Mouse (Mus musculus) Patski (cell line): ENCODE measurements around the gene Dhdh. TPM values are rescaled to one million over a fixed set of nuclear protein-coding genes. Genes with fewer than 3 reads are reported as not detected.
"Not testable (repeated sequence)": the region's sequence is repeated elsewhere in the genome, so short reads cannot be mapped to it uniquely, and the experiment has no call there.

Experiments used
- ATAC-seq: fragments of 100-300 bp; one replicate; pipeline ENCODE4 v1.8.0; 2021
- CTCF ChIA-PET: fragments of 350-600 bp; sonication (Branson Sonifier 250); formaldehyde crosslinking; loops from one replicate; lab custom pipeline; 2022; ENCODE audit warnings: inconsistent platforms; lab: Charles Lee
- POLR2A ChIA-PET: fragments of 350-600 bp; sonication (Branson Sonifier 250); formaldehyde crosslinking; loops from one replicate; lab custom pipeline; 2022; ENCODE audit warnings: antibody characterized with exemption, inconsistent platforms; lab: Charles Lee
- DNase-seq: peaks from one replicate; pipeline ENCODE4 v3.0.0-alpha.2; 2011; ENCODE audit warnings: low read depth, low spot score
- H3K27me3 ChIP-seq: fragments of 371-371 bp; one replicate; pipeline ENCODE4 v1.5.1; 2021
- CTCF ChIP-seq: fragments of 100-300 bp; IDR thresholded peaks from one replicate; pipeline ENCODE4 v1.5.1; 2021
- in situ Hi-C: fragments of 300-500 bp; cut with MboI; formaldehyde crosslinking; loops from 3 replicates; pipeline ENCODE4 v1.11.1; 2018; ENCODE audit warnings: low pct_unique_long_range_greater_than_20kb, mixed read lengths
- polyA plus RNA-seq: library from polyadenylated mRNA; unstranded; gene quantifications from one replicate; pipeline ENCODE4 v1.2.3, GENCODE M21; 2021

Dhdh gene
- polyA plus RNA-seq, 1 experiment from 2014 or later, result 0.06 TPM

GRCm38 (mm10) chr7:45463987-45464778, 24.4 kb downstream of the Dhdh start:
- ChIA-PET POLR2A (no interaction called here), CTCF (interaction anchor here (1.2 to 3.5 kb wide), 3 partner anchors 12 to 30 kb away, joined by 3 to 14 read pairs (median 3); partner anchors contain the start of gene Gys1)
- no peak for ATAC-seq
- DNase-seq, result no peak
- in situ Hi-C loops, result no loop called here
- TF ChIP-seq CTCF, result no peak
- H3K27me3 ChIP-seq, result no peaks in the 10 kb centered on the region

DNA sequence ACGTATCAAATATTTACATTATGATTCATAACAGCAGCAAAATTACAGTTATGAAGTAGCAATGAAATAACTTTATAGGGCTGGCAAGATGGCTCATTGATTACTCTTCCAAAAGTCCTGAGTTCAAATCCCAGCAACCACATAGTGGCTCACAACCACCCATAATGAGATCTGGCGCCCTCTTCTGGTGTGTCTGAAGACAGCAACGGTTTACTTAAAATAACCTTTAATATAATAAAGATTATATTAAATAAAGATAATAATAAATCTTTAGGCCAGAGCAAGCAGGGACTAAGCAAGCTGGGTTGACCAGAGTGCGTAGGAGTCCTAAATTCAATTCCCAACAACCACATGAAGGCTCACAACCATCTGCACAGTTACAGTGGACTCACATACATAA, 25.7 kb downstream of the Dhdh start:
- DNase-seq, in situ Hi-C loops, H3K27me3 ChIP-seq, ATAC-seq: not testable (repeated sequence)
- POLR2A ChIA-PET, result interaction anchor here (0.7 kb wide), 1 partner anchor 30 kb away, joined by 3 read pairs; no protein-coding TSS in a partner anchor
- CTCF ChIA-PET, result interaction anchor here (0.8 kb wide), 1 partner anchor 48 kb away, joined by 3 read pairs; the partner anchor contains the start of gene Nucb1

DNA sequence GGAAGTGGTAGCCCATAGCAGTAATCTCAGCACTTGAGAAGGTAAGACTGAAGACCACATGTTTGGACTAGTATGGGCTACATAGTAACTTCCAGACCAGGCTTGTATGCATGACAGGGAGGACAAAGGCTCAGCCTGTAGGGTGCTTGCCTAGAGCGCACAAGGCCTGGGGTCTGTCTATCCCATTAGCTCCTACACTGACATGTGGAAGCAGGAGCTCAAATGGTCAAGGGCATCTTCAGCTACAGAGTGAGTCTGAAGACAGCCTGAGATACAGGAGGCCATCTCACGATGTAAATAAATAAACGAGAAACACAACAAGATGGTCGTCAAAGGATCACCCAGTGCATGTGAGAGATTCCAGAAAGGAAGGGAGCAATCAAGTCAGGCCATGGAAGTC, 26.3 kb downstream of the Dhdh start:
- POLR2A ChIA-PET, result no interaction called here
- DNase-seq (no peak), ATAC-seq (no peak)
- in situ Hi-C loops, result no loop called here
- TF ChIP-seq CTCF, result no peak
- H3K27me3 ChIP-seq, result no peaks in the 10 kb centered on the region
- CTCF ChIA-PET, result interaction anchor here (0.8 kb wide), 1 partner anchor 48 kb away, joined by 3 read pairs; the partner anchor contains the start of gene Nucb1

DNA sequence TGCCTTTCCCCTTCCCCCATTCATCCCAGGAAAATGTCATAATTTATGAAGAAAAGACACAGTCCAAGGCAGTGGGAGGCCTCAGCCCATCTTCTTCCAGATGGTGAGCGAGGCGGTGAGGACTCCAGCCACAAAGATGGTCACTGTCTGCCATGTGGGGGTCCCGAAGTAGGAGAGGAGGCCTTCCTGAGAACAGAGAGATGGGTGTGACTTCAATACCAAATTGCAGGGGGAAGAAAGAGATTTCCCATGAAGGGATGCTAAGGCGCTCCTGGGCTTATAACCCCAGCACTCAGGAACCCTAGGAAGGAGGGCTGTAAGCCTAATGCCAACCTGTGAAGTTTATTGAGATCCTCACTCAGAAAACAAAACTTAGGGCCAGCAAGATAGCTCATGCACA, 26.8 kb downstream of the Dhdh start:
- DNase-seq, result no peak
- ATAC-seq, result no peak
- H3K27me3 ChIP-seq, result no peaks in the 10 kb centered on the region
- ChIA-PET CTCF (no interaction called here), POLR2A (no interaction called here)
- in situ Hi-C loops, result no loop called here
- TF ChIP-seq CTCF, result no peak

GRCm38 (mm10) chr7:45461326-45461725, 27.3 kb downstream of the Dhdh start:
- POLR2A ChIA-PET, result no interaction called here
- no peak for DNase-seq
- CTCF ChIA-PET, result no interaction called here
- in situ Hi-C loops, result no loop called here
- no peaks in the 10 kb centered on the region for H3K27me3 ChIP-seq
- TF ChIP-seq CTCF, result no peak
- ATAC-seq, result no peak

DNA sequence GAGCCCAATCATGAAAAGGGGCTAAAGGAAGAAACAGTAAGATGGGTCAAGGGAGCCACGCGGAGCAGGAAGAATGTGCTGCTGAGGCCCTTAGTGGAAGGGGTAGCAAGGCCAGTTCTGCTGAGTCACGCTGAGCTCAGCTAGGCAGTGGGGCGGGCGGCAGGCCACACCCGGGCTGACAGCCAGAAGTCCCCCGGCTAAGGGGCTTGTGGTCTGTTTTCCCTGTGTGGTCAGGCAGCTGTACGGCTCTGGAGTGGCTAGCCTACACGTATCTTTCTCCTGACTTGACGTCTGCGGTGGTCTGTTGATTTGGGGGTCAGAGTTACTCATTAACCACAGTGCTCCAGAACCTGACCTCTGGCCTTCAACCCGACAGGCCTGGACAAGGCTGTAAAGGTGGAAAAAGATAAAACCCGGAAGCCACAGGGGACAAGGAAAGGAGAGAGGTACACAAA, 27.7 kb downstream of the Dhdh start:
- peak; percentile 78 for DNase-seq
- no peaks in the 10 kb centered on the region for H3K27me3 ChIP-seq
- ATAC-seq, result peak; percentile 24
- ChIA-PET CTCF (no interaction called here), POLR2A (no interaction called here)
- in situ Hi-C loops, result no loop called here
- no peak for TF ChIP-seq CTCF

- in situ Hi-C loops, result no loop called here
- ChIA-PET CTCF (interaction anchor here (0.7 kb wide), 1 partner anchor 222 kb away, joined by 3 read pairs; no protein-coding TSS in a partner anchor), POLR2A (no interaction called here)
- TF ChIP-seq CTCF, result no peak
- ATAC-seq (no peak), DNase-seq (no peak)
- H3K27me3 ChIP-seq, result no peaks in the 10 kb centered on the region
Measured at GRCm38 (mm10) chr7:45460377-45460776, 28.2 kb downstream of the Dhdh start.

DNA sequence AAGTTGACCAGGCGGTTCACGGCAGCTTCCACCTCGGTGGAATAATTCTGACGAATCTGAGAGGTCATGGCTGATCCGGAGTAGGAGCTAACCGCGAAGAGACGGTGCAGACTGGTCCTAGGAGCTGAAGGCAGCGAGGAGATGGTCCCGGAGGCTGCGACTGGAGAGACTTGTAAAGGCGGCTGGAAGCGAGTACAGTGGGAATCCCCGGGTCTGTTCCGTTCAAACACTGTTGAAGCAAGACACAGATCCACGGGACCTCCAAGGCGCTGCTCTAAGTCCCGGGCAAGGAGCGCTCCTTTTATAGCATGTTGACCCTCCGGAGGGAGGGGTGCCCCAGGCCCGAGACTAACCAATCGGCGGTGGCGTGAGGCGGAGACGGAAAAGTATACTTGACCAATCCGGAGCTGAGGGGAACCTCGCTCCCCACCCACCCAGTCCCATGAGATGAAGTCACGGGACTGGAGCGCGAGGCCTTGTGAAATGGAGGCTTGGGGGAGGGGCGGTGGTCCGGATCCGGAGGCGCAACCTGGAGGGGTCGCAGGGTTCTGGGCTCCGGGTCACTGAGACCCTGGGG, 29.0 kb downstream of the Dhdh start, which contains the start of gene Ftl1:
TSS of gene Ftl1 (minus strand) at position 321 of the 577 bp plus-strand sequence.
- peak; percentile 88 for DNase-seq
- CTCF ChIA-PET, result interaction anchor here (0.7 kb wide), 1 partner anchor 223 kb away, joined by 3 read pairs; no protein-coding TSS in a partner anchor
- POLR2A ChIA-PET, in situ Hi-C loops, H3K27me3 ChIP-seq: not testable (repeated sequence)
- peak; percentile 77 for ATAC-seq

DNA sequence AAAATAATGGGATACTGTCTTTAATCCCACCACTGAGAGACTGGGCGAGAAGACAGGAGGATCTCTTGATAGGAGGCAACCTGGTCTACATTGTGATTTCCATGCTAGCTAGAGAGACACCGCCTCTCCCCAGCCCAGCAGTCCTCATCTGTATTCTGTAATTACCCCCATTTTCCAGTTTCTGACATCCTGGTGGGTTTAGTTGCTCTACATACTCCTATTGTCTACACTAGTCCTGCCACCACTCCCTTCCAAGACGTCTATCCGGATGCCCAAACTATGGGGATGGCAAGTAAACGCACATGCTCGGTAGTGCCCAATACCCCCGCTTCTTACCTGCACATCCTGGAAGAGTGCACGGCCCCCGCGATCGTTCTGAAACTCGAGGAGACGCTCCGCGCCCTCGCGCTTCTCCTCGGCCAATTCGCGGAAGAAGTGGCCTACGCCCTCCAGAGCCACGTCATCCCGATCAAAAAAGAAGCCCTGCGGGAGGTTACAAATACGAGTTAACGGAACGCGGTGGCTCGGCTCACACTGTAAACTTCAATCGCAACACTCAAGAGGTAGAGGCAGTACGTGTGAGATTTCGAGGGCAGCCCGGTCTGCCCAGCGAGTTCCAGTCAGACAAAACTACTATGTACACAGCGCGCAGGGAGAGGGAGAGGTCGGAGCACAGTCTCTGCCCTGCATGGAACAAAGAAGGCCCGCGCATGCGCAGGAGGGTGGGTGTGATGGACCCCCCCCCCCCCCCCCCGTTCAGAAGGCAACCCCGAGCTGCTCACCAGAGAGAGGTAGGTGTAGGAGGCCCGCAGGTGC, 29.6 kb downstream of the Dhdh start:
- ATAC-seq (no peak), DNase-seq (no peak)
- CTCF ChIA-PET, result no interaction called here
- POLR2A ChIA-PET, result no interaction called here
- no peaks in the 10 kb centered on the region for H3K27me3 ChIP-seq
- TF ChIP-seq CTCF, result no peak
- in situ Hi-C loops, result no loop called here
